Mouse (Mus musculus) layer of hippocampus, postnatal 14 days (tissue): ENCODE measurements around the gene Kcng4. TPM values are rescaled to one million over a fixed set of nuclear protein-coding genes. Genes with fewer than 3 reads are reported as not detected.
A peak's percentile ranks its signal among the peaks of the same experiment; 100 is the strongest.

ENCODE experiments used
- DNase-seq, 2 experiments: peaks; one replicate each; pipeline ENCODE4 v3.0.0; 2021 to 2022; ENCODE audit warnings: low spot score in 2 of 2, mixed read lengths in 1 of 2
- total RNA-seq, 2 experiments: library from RNA; stranded (reverse); gene quantifications; 2 replicates each; pipeline ENCODE4 v1.2.3; 2021

The Kcng4 gene
- total RNA-seq, 2 experiments from 2014 or later, result 2.9 to 3.3 TPM

DNA sequence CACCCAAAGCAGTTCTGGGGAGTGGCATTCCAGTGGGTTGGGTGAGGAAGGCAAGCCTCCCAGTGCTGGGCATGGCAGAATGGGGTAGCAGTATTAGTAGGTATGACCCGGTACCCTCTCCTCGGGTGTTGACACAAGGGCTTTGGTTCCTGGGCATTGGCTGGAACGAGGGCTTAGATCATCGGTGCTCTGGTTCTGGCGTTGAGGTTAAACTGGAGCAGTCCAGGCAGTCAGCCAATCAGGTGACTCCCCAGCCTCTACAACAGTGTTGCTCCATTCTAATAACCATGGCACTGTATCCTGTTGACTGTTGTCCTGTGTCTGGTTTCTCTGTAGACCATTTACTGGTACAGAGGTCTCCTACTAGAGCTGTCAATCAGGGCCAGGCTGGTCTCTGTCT, 17.9 kb downstream of the Kcng4 start:
- DNase-seq, result no peak

DNA sequence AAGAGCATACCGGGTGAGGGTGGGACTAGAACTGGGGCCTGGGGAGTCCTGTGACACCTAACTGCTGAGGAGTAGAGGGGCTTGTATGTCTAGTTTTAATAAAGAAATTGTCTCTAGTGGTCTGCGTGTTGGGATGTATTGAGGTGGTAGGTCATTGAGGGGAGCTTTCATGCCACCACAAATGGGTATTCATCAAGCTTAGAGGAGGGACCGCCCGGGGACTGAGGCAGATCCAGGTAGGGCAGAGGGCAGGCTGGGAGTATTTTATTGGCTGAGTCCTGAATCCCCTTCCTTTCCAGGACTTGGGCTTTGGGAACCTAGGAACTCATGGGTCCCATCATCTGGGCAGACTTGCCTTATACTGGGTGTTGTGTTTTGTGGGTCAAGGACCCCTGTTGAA, 18.7 kb downstream of the Kcng4 start:
- no peak for DNase-seq

DNA sequence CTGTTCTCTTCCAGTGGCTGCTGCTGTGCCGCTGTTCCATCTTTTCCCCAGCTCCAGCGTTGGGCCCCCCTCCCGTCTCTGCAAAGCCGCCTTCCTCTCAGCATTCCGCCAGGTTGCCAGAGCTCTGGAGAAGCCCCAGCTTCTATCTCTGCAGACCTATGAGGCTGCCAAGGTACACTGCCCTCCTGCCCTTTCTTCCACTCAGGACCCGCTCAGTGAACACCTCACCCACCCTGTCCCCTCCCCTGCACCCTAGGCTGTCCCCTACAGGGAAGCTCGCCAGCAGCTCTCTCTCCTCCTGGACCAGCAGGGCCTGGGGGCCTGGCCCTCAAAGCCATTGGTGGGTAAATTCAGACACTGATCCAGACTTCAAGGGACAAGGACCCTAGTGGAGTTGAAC, 19.1 kb downstream of the Kcng4 start:
- no peak for DNase-seq

DNA sequence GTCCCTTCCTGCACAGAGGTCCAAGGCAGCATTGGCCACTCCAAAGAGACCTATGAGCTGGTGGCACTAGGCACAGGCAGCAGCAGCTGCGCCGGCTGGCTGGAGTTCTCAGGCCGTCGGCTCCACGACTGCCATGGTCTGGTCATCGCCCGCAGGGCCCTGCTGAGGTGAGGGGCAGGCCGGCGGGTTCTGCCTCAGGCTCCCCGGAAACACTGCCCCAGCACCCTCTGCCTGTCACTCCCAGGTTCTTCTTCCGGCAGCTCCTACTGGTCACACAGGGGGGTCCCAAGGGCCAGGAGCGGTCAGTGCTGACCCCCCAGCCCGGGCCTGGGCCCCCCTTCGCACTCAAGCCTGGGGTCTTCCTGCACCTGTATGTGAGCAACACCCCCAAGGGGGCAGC, 20.4 kb downstream of the Kcng4 start:
- DNase-seq, result no peak

DNA sequence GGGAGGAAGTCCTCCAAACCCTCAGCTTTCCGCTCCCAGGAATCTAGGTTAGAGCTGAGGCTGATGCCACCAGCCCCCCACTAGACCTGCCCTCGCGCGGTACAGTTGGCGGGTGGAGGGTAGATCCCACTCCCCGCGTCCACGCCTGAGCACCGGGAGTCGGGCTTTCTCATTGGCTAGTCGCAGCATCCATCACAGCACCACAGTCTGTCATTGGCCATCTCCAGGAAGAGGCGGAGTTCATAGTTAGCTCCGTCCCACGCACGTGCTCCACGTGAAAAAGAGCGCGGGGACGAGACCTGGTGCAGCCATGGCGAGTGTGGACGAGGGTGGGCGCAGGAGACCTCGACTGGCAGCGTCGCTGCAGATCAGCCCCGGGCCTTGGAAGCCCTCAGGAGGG, 23.0 kb downstream of the Kcng4 start, which contains the start of gene Adad2:
Gene Adad2, plus strand, starts transcription at position 277 of the 400 bp plus-strand sequence.
- DNase-seq, result no peak

DNA sequence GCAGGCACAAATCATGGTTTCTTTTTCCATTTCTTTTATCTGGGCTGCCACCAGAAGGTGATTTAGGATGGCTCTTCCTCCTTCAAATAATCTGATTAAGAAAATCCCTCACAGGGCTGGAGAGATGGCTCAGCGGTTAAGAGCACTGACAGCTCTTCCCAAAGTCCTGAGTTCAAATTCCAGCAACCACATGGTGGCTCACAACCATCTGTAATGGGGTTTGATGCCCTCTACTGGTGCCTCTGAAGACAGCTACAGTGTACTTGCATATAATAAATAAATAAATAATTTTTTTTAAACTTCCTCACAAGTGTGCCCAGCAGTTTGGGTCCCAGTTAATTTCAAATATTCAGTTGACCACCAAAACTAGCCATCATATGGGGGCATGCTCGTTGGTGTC, 29.3 kb downstream of the Kcng4 start:
- DNase-seq, result no peak

DNA sequence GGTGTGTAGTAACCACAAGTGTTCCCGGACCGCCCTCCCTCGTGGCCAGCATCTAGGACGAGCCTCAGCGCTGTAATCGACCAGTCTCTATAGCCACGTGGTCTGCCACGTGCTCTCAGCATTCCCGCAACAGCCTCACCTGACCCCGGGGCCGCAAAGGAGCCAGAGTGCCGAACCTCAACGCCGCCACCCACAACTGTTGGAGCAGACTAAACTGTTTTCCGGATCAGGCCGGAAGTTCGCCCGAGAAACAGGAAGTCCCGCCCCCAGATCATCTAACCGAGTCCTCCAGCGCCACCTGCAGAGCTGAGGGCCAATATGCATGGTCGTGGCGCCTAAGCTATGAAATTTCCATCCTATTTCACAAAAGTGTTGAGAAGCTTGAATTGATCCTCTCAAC, 30.5 kb downstream of the Kcng4 start, which contains the start of gene Taf1c:
Gene Taf1c, minus strand, starts transcription at position 227 of the 400 bp plus-strand sequence.
- DNase-seq, result peak; percentile 88 to 95

DNA sequence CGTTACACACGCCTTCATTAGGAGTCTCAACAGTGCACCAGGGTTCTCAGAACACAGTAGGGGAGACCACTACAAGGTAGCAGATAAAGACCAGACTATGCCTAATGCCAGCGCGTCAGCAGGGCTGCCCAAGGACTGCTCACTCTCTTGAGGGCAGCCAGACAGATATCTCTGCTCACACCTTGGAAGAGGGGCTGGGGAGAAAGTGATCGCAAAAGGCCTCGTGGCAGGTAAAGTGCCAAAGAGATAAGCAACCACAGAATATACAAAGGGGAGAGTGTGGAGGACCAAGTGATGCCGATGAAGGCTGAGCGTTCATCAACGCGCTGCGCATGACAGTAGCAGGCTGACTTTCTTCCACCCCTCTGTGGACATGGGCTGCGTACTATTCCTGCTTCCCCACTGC, 31.1 kb downstream of the Kcng4 start:
- DNase-seq, result no peak

DNA sequence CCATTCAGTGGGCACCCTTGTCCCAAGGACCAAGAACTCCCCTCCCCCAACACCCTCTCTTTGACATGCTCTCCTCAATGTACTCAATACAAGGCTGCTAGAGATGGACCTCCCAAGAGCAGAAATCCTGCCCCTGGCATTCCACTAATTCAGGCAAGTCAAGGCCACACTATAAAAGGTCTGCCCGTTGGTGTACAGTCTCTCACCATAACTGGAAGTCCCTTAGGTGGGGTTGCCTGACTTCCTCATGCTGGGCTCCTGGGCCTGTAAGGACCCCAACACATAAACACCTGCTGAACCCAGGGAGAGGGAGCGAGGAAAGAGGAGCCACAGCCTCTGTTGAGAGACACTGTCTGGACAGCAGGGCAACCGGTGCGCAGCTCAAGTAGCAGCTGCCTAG, 31.7 kb downstream of the Kcng4 start:
- no peak for DNase-seq

DNA sequence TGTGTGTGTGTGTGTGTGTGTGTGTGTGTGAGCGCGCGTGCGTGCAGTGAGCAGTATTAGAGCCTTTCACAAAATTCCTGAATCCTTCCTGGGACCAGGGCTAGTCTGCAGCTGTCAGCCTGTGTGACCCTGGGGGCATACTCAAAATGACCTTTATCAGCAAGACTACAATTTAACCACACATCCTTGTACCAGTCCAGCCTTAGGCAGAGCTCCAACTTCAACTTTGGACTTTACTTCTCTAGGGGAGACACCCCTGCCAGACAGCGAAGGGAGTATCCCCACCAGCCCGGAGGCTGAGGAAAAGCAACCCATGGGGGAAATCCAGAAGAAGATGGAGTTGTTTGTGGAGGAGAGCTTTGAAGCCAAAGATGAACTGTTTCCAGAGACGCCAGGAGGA, 44.0 kb downstream of the Kcng4 start:
- no peak for DNase-seq

DNA sequence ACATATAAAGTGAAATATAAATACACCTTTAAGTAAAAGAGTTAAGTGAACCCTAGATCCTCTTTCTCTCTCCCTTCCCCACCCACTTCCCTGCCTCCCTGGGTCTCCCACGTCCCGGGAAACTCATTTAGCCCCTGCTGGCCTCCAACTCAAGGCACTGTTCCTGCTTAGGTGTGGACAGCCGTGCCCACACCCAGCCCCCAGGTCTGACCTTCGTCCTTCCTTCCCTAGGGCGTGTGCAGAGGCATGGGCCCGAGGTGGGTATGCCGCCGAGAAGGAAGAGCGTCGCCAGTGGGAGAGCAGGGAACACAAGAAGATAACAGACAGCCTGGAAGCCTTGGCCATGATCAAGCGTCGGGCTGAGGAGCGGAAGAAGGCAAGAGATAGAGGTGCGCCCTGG, 45.1 kb downstream of the Kcng4 start:
- DNase-seq, result no peak

DNA sequence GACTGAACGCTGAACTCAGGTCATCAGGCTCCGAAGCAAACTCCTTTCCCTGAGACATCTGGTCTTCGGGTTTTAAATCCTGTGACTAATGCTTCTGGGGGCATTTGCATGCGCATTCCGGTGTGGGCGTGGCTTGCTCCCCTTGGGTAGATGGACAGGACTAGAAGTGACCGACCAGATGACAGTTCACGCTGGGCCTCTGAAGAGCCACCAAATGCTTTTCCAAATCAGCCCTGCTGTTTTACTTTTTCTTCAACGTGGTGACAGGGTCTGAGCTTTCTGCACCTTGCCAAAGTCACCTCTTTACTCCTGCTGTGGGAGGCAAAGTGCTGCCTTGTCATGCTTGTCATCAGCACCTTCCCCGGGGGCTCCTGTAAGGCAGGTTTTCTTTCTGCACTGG, 46.6 kb downstream of the Kcng4 start:
- no peak for DNase-seq

DNA sequence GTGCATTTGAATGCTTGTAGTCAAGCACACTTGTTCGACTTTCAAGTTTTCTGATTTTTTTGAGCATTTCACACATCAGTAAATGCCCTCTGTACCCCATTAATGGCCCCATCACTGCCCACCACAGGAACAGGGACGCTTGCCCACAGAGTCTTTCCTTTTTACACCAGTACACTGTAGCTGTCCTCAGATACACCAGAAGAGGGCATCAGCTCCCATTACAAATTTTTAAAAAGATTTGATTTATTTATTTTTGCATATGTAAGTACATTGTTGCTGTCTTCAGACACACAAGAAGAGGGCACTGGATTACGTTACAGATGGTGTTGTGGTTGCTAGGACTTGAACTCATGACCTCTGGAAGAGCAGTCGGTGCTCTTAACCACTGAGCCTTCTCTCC, 47.2 kb downstream of the Kcng4 start:
- no peak for DNase-seq

DNA sequence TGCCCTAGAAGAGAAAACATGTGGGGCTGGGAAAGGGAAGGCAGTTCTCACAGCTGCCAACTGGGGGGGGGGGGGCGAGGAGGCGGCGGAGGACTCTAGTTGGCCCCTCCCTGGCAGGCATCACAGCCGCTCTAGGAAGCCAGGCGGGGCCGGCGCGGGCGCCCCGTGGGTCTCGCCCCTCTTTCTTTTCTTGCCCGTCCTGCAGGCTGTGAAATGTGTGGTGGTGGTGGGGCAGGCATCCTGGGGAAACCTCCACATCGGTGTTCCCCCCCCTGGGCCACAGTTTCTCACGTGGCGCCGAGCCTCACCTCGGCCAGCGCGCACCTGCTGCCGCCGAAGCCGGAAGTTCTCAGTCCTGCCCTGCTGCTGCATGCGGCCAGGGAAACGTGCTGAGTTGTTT, 49.6 kb downstream of the Kcng4 start:
- DNase-seq, result no peak

DNA sequence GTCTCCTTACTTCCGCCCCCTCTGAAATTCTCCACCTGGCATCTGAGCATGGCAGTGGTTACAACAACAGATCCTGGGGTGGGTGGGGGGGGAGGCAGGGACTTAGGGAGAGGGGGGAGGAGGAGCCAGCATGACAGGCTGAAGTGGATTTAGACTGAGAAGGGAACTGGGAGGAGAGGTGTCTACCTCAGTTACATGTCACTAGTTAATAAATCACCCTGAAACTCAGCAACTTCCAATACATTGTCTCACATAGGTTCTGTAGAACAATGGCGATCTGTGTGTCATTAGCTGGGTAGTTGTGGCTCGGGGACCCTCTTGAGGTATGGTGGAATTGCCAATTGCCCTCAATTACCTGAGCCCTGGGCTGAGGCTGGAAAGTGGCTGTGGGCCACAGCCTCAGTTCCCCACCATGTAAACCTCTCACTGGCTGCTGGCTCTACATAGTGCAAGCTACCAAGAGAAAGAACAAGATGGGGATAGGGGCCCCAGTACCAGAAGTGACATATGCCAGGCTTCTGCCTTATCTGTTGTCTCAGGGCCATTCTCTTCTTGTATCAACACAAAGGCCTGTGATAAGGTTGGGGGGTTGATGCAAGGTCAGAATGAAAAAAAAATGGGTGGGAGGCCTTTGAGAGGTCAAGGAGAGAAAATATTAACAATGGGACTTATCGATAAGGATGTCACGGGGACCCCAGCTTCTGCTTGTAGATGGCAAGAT, 54.9 kb downstream of the Kcng4 start:
- no peak for DNase-seq

DNA sequence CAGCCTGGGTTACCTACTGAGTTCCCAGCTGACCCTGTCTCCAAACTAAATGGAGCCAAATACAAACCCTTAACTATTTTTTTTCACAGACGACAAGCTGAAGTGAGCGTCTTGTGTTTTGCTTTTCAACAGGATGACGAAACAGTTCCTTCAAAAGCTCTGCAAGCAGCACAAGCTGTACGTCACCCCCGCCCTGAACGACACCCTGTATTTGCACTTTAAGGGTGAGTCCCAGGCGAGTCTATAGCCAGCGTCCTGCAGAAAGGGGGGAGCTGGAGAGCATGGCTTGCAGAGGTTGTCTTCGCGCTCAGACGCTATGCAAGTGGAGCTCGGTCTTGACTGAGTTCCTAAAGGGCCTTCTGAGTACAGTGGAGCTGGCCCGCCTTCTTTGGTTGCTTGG, 56.4 kb downstream of the Kcng4 start:
- DNase-seq, result no peak

DNA sequence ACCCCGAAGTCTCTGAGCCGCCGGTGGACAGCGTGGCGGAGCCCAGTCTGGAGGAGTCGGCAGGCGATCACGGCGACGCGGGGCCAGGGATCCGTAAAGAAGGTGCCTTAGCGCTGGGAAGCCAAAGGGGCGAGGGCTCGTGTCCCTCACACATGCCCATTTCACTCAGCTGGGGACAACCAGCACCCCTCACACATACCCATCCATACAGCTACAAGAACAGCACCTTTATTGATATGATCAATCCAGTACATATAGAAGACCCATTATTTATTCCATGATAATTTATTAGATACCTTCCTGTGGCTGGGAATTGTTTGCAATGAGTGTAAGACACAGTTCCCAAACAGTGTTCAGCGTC, 60.1 kb downstream of the Kcng4 start:
- no peak for DNase-seq

DNA sequence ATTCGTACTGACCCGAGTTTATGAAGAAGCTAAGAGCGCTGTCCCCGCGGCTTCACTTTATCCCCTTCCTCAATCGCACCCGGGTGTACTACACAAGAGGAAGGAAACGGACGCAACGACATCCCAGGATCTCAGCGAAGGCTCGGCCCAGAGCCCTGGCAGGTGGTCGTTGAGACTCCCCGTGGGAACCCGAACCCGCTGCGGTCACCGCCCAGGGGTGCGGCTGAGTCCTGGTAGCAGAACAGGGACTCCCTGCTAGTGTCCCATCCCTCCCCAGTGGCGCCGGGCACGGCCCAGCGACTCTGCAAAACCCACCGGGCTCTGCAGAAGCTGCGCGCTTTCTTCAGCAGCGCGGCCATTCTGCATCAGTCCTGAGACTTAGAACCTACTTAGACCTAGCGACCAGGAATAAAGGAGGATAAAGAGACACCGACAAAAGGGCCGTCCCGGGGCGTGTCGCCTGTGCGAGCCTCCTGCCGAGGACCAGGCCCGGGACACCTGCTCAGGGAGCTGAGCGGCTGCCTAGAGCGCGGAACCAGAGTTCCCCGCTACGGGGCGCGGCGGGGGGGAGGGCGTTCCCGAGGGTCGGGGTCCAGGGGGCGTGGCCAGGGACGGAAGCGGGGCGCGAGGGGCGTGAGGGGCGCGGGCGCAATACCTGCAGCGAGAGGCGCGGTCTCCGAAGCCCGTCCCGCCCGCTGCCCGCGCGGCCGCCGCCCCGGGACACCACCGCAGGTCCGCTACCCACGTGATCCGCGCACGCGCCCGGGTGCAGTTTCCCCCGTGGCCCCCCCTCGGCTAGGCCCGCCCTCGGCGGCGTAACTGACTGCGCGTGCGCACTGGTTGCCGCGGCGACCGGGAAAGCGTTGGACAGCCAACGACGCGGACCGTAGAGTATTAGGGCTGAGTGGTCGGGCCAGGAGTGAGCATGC, 60.8 kb downstream of the Kcng4 start, which contains the start of the genes Hsdl1 and Dnaaf1:
Gene Hsdl1, minus strand, starts transcription at position 747 of the 929 bp plus-strand sequence.
Gene Dnaaf1, plus strand, starts transcription at position 799 of the 929 bp plus-strand sequence.
- peak; percentile 94 to 95 for DNase-seq
